Mouse (Mus musculus): Measurements from ENCODE around the gene Fnbp1l. TPM values are rescaled to one million over a fixed set of nuclear protein-coding genes. Genes with fewer than 3 reads are reported as not detected.

Fnbp1l gene
- total and polyA plus RNA-seq, 3 experiments: 0.11 TPM; not detected in 2

DNA sequence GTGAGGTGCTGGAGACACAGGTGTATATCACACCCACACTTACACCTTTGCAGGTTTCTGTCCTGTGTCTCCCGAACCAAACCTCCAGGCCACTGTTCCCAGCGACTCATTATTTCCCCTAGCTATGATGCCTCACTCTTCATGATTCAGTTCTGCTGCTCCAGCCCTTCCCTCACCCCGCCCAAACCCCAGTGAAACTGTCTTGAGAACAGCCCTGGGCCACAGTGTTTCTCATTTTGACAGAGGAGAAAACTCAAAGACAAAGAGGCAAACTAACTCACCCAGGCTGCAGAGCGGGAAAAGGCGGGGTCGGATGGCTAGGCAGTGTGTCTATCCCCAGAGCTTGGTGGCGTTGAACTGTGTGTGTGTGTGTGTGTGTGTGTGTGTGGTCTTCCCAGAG lies 121.0 kb downstream of the Fnbp1l start:
- no peak for ATAC-seq (ENCODE audit: extremely low read depth, insufficient number of reproducible peaks, low FRiP score, poor library complexity, severe bottlenecking)
- Histone ChIP-seq H3K4me3 (ENCODE audit: low read depth, low read length) (no peak overlapping the region), H3K36me3 (replicated peaks) (no peaks in the 10 kb centered on the region), H3K9me3 (replicated peaks) (no peaks in the 10 kb centered on the region), H3K4me1 (ENCODE audit: insufficient read depth, low read depth, low read length) (no peaks in the 10 kb centered on the region), H3K27me3 (ENCODE audit: insufficient read depth, low read length) (no peaks in the 10 kb centered on the region)
- no peak for TF ChIP-seq GATA2 (IDR thresholded peaks at IDR 0.05; ENCODE audit: borderline replicate concordance, low read depth, low read length)
- no peak for TF ChIP-seq GATA1 (IDR thresholded peaks at IDR 0.05; ENCODE audit: borderline replicate concordance, low read length)
- no peak for DNase-seq (ENCODE audit: low spot score)

DNA sequence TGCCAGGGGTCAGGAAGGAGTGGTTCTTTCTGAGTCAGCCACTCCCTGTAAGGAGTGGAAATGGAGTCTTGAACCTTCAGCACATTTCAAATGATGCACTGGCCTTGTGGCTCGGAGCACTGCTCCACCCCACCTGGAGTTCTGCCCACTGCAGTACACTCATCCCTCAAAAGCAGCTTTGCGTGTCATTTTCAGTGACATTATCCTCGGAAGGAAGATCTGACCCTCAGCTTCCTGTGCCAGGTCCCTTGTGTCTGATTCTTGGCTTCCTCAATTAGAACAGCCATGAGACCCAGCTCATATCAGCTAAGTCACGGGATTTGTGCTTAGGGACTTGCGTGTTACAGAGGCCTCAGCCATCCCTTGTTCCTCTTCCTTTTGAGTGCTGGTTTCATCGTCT lies 121.6 kb downstream of the Fnbp1l start:
- TF ChIP-seq CTCF (IDR thresholded peaks at IDR 0.05; ENCODE audit: low read depth, low read length): no peak
- TF ChIP-seq POLR2AphosphoS5 (IDR thresholded peaks at IDR 0.05; ENCODE audit: insufficient replicate concordance, low read depth, low read length): no peak
- TF ChIP-seq GATA2 (IDR thresholded peaks at IDR 0.05; ENCODE audit: borderline replicate concordance, low read depth, low read length): no peak
- TF ChIP-seq TAL1 (conservative IDR thresholded peaks at IDR 0.05; ENCODE audit: low read depth, low read length): no peak
- no peak for TF ChIP-seq GATA1 (IDR thresholded peaks at IDR 0.05; ENCODE audit: borderline replicate concordance, low read length)
- DNase-seq (ENCODE audit: low spot score) (no peak), ATAC-seq (ENCODE audit: extremely low read depth, insufficient number of reproducible peaks, low FRiP score, poor library complexity, severe bottlenecking) (no peak)
- H3K36me3 ChIP-seq (replicated peaks): no peaks in the 10 kb centered on the region
- H3K27me3 ChIP-seq (ENCODE audit: insufficient read depth, low read length): no peaks in the 10 kb centered on the region
- H3K4me1 ChIP-seq (ENCODE audit: insufficient read depth, low read depth, low read length): no peaks in the 10 kb centered on the region
- no peak overlapping the region for H3K4me3 ChIP-seq (ENCODE audit: low read depth, low read length)
- no peaks in the 10 kb centered on the region for H3K9me3 ChIP-seq (replicated peaks)

DNA sequence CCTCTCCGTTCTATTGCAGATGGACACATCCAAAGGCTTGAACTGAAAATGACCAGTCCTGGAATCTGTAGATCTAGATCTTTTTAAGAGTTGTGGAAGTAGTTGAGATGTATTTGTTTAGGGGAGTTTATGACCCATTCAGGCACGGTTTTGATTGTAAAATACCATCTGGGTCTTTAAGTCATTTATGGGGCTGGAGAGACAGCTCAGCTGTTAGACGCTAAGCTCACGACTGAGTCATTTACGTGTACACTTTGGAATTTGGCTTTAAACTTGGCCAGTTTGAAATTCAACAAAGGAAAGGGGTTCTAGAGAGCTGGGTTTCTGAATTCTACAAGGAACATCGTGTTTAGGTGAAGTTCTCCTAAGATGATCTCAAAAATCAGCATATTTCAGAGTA lies 124.8 kb downstream of the Fnbp1l start:
- no peak overlapping the region for H3K4me3 ChIP-seq (ENCODE audit: low read depth, low read length)
- no peaks in the 10 kb centered on the region for H3K36me3 ChIP-seq (replicated peaks)
- no peak for ATAC-seq (ENCODE audit: extremely low read depth, insufficient number of reproducible peaks, low FRiP score, poor library complexity, severe bottlenecking)
- H3K9me3 ChIP-seq (replicated peaks): no peaks in the 10 kb centered on the region
- no peaks in the 10 kb centered on the region for H3K27me3 ChIP-seq (ENCODE audit: insufficient read depth, low read length)
- DNase-seq (ENCODE audit: low spot score): no peak
- H3K4me1 ChIP-seq (ENCODE audit: insufficient read depth, low read depth, low read length): no peaks in the 10 kb centered on the region
- TF ChIP-seq TAL1 (conservative IDR thresholded peaks at IDR 0.05; ENCODE audit: low read depth, low read length) (no peak), GATA1 (IDR thresholded peaks at IDR 0.05; ENCODE audit: borderline replicate concordance, low read length) (no peak), GATA2 (IDR thresholded peaks at IDR 0.05; ENCODE audit: borderline replicate concordance, low read depth, low read length) (no peak), CTCF (IDR thresholded peaks at IDR 0.05; ENCODE audit: low read depth, low read length) (no peak), POLR2AphosphoS5 (IDR thresholded peaks at IDR 0.05; ENCODE audit: insufficient replicate concordance, low read depth, low read length) (no peak)

DNA sequence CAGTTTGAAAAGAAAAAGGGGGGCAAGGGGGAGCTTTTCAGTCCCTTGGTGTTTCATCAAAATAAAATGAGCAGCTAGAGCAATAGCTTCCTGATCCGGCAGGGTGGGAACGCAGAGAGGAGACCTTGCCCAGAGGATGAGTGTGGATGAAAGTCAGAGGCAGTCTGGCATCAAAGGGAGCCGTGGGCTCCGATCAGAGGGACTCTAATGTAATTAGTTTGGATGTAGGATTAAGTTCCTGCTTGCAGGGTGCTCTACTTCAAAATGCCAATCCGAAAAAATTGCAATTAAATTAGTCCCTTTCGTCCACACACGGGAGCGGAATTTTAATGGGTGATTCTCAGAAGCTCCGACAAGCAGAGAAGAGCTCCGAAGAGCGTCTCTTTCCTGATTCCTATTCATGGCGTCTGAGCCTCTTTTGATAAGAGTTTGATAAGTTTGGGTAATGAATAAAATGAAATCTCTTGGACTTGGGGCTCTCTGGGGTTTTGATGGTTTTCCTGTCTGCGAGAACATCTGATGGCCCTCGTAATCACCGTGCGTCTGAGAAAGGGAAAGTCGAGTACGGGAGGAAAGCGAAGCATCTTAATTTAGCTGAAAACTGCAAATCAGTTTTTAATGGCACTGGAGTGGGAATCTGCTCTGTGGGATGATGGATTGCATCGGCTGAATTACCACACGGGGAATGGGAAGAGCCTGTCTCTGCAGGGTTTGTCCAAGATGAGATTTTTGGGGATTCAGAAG lies 126.5 kb downstream of the Fnbp1l start:
- Histone ChIP-seq H3K9me3 (replicated peaks) (no peaks in the 10 kb centered on the region), H3K4me3 (ENCODE audit: low read depth, low read length) (no peak overlapping the region), H3K4me1 (ENCODE audit: insufficient read depth, low read depth, low read length) (no peaks in the 10 kb centered on the region), H3K27me3 (ENCODE audit: insufficient read depth, low read length) (no peaks in the 10 kb centered on the region), H3K36me3 (replicated peaks) (no peaks in the 10 kb centered on the region)
- no peak for ATAC-seq (ENCODE audit: extremely low read depth, insufficient number of reproducible peaks, low FRiP score, poor library complexity, severe bottlenecking)
- DNase-seq (ENCODE audit: low spot score): no peak
- no peak for TF ChIP-seq GATA1 (IDR thresholded peaks at IDR 0.05; ENCODE audit: borderline replicate concordance, low read length)
- no peak for TF ChIP-seq GATA2 (IDR thresholded peaks at IDR 0.05; ENCODE audit: borderline replicate concordance, low read depth, low read length)
- no peak for TF ChIP-seq POLR2AphosphoS5 (IDR thresholded peaks at IDR 0.05; ENCODE audit: insufficient replicate concordance, low read depth, low read length)
- no peak for TF ChIP-seq TAL1 (conservative IDR thresholded peaks at IDR 0.05; ENCODE audit: low read depth, low read length)
- TF ChIP-seq CTCF (IDR thresholded peaks at IDR 0.05; ENCODE audit: low read depth, low read length): no peak

DNA sequence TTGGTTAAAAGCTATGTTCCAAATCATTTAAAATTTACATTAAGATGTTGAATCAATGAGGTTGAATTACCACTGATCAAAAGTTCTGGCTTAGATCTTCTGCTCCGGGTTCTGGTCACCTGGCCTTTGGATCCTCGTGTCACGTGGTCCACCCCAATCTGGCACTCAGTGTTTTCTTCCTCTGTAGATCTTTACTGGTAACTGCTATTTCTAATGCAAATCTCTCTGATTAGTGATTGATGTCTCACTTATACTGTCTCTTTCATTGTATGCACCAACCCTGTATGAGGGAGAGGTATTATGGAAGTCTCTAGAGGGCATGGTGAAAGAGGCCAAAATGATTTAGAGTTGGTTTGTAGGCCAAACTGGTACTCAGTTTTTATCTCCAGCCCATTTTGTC lies 127.5 kb downstream of the Fnbp1l start:
- ATAC-seq (ENCODE audit: extremely low read depth, insufficient number of reproducible peaks, low FRiP score, poor library complexity, severe bottlenecking) (no peak), DNase-seq (ENCODE audit: low spot score) (no peak)
- no peaks in the 10 kb centered on the region for H3K36me3 ChIP-seq (replicated peaks)
- TF ChIP-seq GATA2 (IDR thresholded peaks at IDR 0.05; ENCODE audit: borderline replicate concordance, low read depth, low read length) (no peak), CTCF (IDR thresholded peaks at IDR 0.05; ENCODE audit: low read depth, low read length) (no peak), TAL1 (conservative IDR thresholded peaks at IDR 0.05; ENCODE audit: low read depth, low read length) (no peak), POLR2AphosphoS5 (IDR thresholded peaks at IDR 0.05; ENCODE audit: insufficient replicate concordance, low read depth, low read length) (no peak), GATA1 (IDR thresholded peaks at IDR 0.05; ENCODE audit: borderline replicate concordance, low read length) (no peak)
- no peaks in the 10 kb centered on the region for H3K4me1 ChIP-seq (ENCODE audit: insufficient read depth, low read depth, low read length)
- H3K27me3 ChIP-seq (ENCODE audit: insufficient read depth, low read length): no peaks in the 10 kb centered on the region
- H3K9me3 ChIP-seq (replicated peaks): no peaks in the 10 kb centered on the region
- no peak overlapping the region for H3K4me3 ChIP-seq (ENCODE audit: low read depth, low read length)

DNA sequence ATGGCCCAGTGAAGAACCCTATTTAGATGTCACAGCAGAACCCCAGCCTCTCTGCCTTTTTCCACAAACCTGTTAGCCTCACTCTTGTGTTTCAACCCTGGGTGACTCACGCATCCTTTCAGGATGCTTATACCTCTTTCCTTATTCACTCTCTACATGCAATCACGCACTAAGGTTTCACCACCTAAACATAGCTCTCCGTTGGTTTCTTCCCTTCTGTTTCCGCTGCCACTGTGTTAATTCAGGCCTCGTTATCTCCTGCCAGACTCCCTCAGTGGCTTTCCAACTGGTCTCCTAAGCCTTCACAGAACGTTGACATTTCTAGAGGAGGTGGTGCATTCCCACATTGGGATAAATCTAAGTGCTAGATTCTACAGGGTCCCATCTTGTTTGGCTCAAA lies 128.9 kb downstream of the Fnbp1l start:
- no peaks in the 10 kb centered on the region for H3K4me1 ChIP-seq (ENCODE audit: insufficient read depth, low read depth, low read length)
- ATAC-seq (ENCODE audit: extremely low read depth, insufficient number of reproducible peaks, low FRiP score, poor library complexity, severe bottlenecking) (no peak), DNase-seq (ENCODE audit: low spot score) (no peak)
- no peaks in the 10 kb centered on the region for H3K9me3 ChIP-seq (replicated peaks)
- no peaks in the 10 kb centered on the region for H3K36me3 ChIP-seq (replicated peaks)
- H3K4me3 ChIP-seq (ENCODE audit: low read depth, low read length): no peak overlapping the region
- no peaks in the 10 kb centered on the region for H3K27me3 ChIP-seq (ENCODE audit: insufficient read depth, low read length)
- TF ChIP-seq GATA2 (IDR thresholded peaks at IDR 0.05; ENCODE audit: borderline replicate concordance, low read depth, low read length): no peak
- TF ChIP-seq CTCF (IDR thresholded peaks at IDR 0.05; ENCODE audit: low read depth, low read length): no peak
- TF ChIP-seq POLR2AphosphoS5 (IDR thresholded peaks at IDR 0.05; ENCODE audit: insufficient replicate concordance, low read depth, low read length): no peak
- TF ChIP-seq GATA1 (IDR thresholded peaks at IDR 0.05; ENCODE audit: borderline replicate concordance, low read length): no peak
- no peak for TF ChIP-seq TAL1 (conservative IDR thresholded peaks at IDR 0.05; ENCODE audit: low read depth, low read length)

Other genes starting within 250 kb of the Fnbp1l start
- not detected in 2 replicates for gene Pde5a, start 109.2 kb upstream of the Fnbp1l start, total RNA-seq (2014; fragmentation: Nextera tagmentation)
- gene Pde5a, start 109.2 kb upstream of the Fnbp1l start, total RNA-seq (2017): 0.06 and 0.22 TPM in 2 replicates
- gene Pde5a, start 109.2 kb upstream of the Fnbp1l start, polyA plus RNA-seq (2012): not detected in 2 replicates

Measured in G1E (cell line).